Mouse (Mus musculus): ENCODE data around the gene Tusc2. TPM values are rescaled to one million over a fixed set of nuclear protein-coding genes. Genes with fewer than 3 reads are reported as not detected.

Gene Tusc2
- polyA plus RNA-seq, 1 experiment from 2014 or later = 126 TPM

- Histone ChIP-seq H3K9ac (replicated peaks; ENCODE audit: low read depth, low read length) (0 out of 2 replicates have a peak overlapping the region, but pooled peaks have one; percentile 54), H3K27me3 (ENCODE audit: control insufficient read depth, insufficient read depth, low read length) (no peaks in the 10 kb centered on the region), H3K27ac (ENCODE audit: low read depth, low read length) (no peak overlapping the region), H3K9me3 (ENCODE audit: control insufficient read depth, low read length) (no peaks in the 10 kb centered on the region), H3K4me2 (ENCODE audit: low read depth, low read length) (peak overlapping the region; percentile 58), H3K36me3 (ENCODE audit: control insufficient read depth, insufficient read depth, low read length) (peaks cover 32% of the 10 kb centered on the region), H3K4me3 (ENCODE audit: low read depth, low read length) (peak overlapping the region; percentile 60), H3K4me1 (ENCODE audit: control insufficient read depth, insufficient read depth, low read length) (peaks cover 25% of the 10 kb centered on the region)
- 44% methylated on average over 8 of the region's 8 CpGs for WGBS
- ATAC-seq (ENCODE audit: low read depth) = no peak
Measured at GRCm38 (mm10) chr9:107542721-107543120, 20.3 kb upstream of the Tusc2 start.

DNA sequence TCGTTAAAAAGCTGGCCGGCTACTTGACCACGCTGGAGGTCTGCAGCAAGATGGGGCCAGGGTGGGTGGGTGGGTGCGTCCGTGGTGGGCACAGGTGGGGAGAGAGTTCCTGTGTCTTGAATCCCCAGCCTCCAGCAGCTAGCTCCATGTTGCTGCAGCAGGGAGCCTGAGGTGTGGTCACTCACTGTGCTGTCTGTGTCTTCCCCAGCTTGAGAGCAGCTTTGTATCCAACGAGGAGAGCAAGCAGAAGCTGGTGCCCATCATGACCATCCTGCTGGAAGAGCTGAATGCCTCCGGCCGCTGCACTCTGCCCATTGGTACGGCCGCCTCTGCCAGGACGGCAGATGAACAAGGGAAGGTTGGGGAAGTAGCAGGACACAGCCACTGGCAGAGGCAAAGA lies 19.8 kb upstream of the Tusc2 start:
- Histone ChIP-seq H3K27ac (ENCODE audit: low read depth, low read length) (no peak overlapping the region), H3K27me3 (ENCODE audit: control insufficient read depth, insufficient read depth, low read length) (no peaks in the 10 kb centered on the region), H3K4me1 (ENCODE audit: control insufficient read depth, insufficient read depth, low read length) (peaks cover 25% of the 10 kb centered on the region), H3K4me2 (ENCODE audit: low read depth, low read length) (no peak overlapping the region), H3K4me3 (ENCODE audit: low read depth, low read length) (no peak overlapping the region), H3K9me3 (ENCODE audit: control insufficient read depth, low read length) (no peaks in the 10 kb centered on the region), H3K36me3 (ENCODE audit: control insufficient read depth, insufficient read depth, low read length) (peaks cover 27% of the 10 kb centered on the region), H3K9ac (replicated peaks; ENCODE audit: low read depth, low read length) (no peak overlapping the region)
- ATAC-seq (ENCODE audit: low read depth) = no peak
- 86% methylated on average over 11 of the region's 11 CpGs for WGBS

DNA sequence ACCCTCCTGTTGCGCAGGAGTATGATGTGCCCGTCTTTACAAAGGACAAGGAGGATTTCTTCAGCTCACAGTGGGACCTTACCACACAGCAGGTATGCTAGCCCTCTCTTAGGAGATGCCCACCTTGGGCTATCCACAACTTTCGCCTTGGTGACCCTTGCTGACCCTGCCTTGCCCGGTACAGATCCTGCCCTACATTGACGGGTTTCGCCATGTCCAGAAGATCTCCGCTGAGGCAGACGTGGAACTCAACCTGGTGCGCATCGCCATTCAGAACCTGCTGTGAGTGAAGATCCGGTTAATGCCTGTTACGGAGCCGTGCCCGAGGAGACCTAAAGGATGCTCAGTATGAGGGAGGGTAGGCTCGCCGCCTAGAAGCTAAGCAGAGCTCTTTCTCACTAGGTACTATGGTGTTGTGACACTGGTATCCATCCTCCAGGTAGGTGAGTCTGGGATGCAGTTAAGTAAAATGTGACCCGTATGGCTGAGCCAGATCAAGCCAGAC lies 18.8 kb upstream of the Tusc2 start:
- WGBS = 95% methylated on average over 17 of the region's 17 CpGs
- H3K4me3 ChIP-seq (ENCODE audit: low read depth, low read length) = no peak overlapping the region
- no peaks in the 10 kb centered on the region for H3K27me3 ChIP-seq (ENCODE audit: control insufficient read depth, insufficient read depth, low read length)
- no peaks in the 10 kb centered on the region for H3K9me3 ChIP-seq (ENCODE audit: control insufficient read depth, low read length)
- H3K9ac ChIP-seq (replicated peaks; ENCODE audit: low read depth, low read length) = no peak overlapping the region
- H3K4me2 ChIP-seq (ENCODE audit: low read depth, low read length) = no peak overlapping the region
- ATAC-seq (ENCODE audit: low read depth) = no peak
- H3K36me3 ChIP-seq (ENCODE audit: control insufficient read depth, insufficient read depth, low read length) = peaks cover 17% of the 10 kb centered on the region
- H3K27ac ChIP-seq (ENCODE audit: low read depth, low read length) = no peak overlapping the region
- H3K4me1 ChIP-seq (ENCODE audit: control insufficient read depth, insufficient read depth, low read length) = peaks cover 25% of the 10 kb centered on the region

DNA sequence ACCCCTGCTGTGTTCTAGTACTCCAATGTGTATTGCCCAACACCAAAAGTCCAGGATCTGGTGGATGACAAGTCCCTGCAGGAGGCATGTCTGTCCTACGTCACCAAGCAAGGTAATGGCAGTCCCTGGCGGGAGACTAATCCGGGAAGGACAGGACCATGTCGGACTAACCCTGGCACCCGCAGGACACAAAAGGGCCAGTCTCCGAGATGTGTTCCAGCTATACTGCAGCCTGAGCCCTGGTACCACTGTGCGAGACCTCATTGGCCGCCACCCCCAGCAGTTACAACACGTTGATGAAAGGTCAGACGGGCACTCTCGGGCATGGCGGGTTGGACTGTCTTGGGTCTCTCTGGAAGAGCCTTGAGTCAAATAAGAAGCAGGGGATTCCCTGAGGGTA lies 18.3 kb upstream of the Tusc2 start:
- peaks cover 15% of the 10 kb centered on the region for H3K36me3 ChIP-seq (ENCODE audit: control insufficient read depth, insufficient read depth, low read length)
- ATAC-seq (ENCODE audit: low read depth) = no peak
- no peak overlapping the region for H3K9ac ChIP-seq (replicated peaks; ENCODE audit: low read depth, low read length)
- H3K27ac ChIP-seq (ENCODE audit: low read depth, low read length) = no peak overlapping the region
- H3K4me1 ChIP-seq (ENCODE audit: control insufficient read depth, insufficient read depth, low read length) = peaks cover 25% of the 10 kb centered on the region
- no peak overlapping the region for H3K4me2 ChIP-seq (ENCODE audit: low read depth, low read length)
- H3K27me3 ChIP-seq (ENCODE audit: control insufficient read depth, insufficient read depth, low read length) = no peaks in the 10 kb centered on the region; the same call in 1 of the 2 replicates
- H3K4me3 ChIP-seq (ENCODE audit: low read depth, low read length) = no peak overlapping the region
- 95% methylated on average over 12 of the region's 12 CpGs for WGBS
- no peaks in the 10 kb centered on the region for H3K9me3 ChIP-seq (ENCODE audit: control insufficient read depth, low read length)

- WGBS = 89% methylated on average over 10 of the region's 10 CpGs
- no peak overlapping the region for H3K9ac ChIP-seq (replicated peaks; ENCODE audit: low read depth, low read length)
- ATAC-seq (ENCODE audit: low read depth) = no peak
- H3K9me3 ChIP-seq (ENCODE audit: control insufficient read depth, low read length) = no peaks in the 10 kb centered on the region
- H3K27ac ChIP-seq (ENCODE audit: low read depth, low read length) = no peak overlapping the region
- H3K27me3 ChIP-seq (ENCODE audit: control insufficient read depth, insufficient read depth, low read length) = no peaks in the 10 kb centered on the region; the same call in 1 of the 2 replicates
- no peak overlapping the region for H3K4me2 ChIP-seq (ENCODE audit: low read depth, low read length)
- H3K4me1 ChIP-seq (ENCODE audit: control insufficient read depth, insufficient read depth, low read length) = peaks cover 25% of the 10 kb centered on the region
- no peak overlapping the region for H3K4me3 ChIP-seq (ENCODE audit: low read depth, low read length)
- H3K36me3 ChIP-seq (ENCODE audit: control insufficient read depth, insufficient read depth, low read length) = peaks cover 11% of the 10 kb centered on the region
Measured at GRCm38 (mm10) chr9:107545199-107545598, 17.9 kb upstream of the Tusc2 start.

DNA sequence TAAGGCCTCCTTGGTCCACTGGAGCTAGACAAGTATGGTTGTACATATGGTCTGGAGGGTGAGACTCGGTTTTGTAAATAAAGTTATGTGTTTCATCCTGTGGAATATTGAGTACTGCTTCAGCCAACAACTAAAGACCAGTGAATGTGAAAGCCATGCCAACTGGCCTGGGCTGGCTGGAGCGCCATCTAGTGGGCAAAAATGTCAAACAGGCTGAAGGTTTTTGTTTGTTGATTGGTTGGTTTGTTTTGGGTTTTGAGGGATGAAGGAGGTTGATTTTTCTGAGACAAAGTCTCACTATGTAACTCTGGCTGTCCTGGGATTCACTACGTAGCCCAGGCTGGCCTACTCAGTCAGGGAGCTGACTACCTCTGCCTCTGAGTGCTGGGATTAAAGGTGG lies 17.5 kb upstream of the Tusc2 start:
- no peak for ATAC-seq (ENCODE audit: low read depth)
- H3K27me3 ChIP-seq (ENCODE audit: control insufficient read depth, insufficient read depth, low read length) = peaks cover 3% of the 10 kb centered on the region
- peaks cover 25% of the 10 kb centered on the region for H3K4me1 ChIP-seq (ENCODE audit: control insufficient read depth, insufficient read depth, low read length)
- H3K9me3 ChIP-seq (ENCODE audit: control insufficient read depth, low read length) = no peaks in the 10 kb centered on the region
- H3K4me3 ChIP-seq (ENCODE audit: low read depth, low read length) = no peak overlapping the region
- H3K36me3 ChIP-seq (ENCODE audit: control insufficient read depth, insufficient read depth, low read length) = peaks cover 11% of the 10 kb centered on the region
- H3K9ac ChIP-seq (replicated peaks; ENCODE audit: low read depth, low read length) = no peak overlapping the region
- H3K27ac ChIP-seq (ENCODE audit: low read depth, low read length) = no peak overlapping the region
- 3% methylated on average over 3 of the region's 3 CpGs for WGBS
- no peak overlapping the region for H3K4me2 ChIP-seq (ENCODE audit: low read depth, low read length)

DNA sequence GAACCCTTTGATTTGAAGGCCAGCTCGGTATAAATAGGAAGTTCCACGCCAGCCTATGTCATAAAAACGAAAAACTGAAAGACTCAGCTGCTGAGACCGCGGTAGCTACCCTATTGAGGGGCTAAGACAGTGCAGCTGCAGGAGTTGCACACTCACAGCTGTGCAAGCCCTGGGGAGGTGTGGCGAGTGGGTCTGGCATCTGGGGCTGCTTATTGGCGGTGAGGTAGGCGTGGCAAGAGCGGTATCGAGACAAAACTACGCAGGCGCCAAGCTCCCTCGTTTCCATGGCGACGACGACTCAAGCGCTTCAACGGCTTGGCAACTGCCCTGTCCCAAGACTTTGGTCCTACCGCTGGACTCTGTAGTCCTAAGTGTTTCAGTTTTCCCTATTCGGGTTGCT lies 16.0 kb upstream of the Tusc2 start, which contains the start of gene Zmynd10:
Gene Zmynd10, plus strand, starts transcription at position 273 of the 400 bp plus-strand sequence.
- 2% methylated on average over 20 of the region's 20 CpGs for WGBS
- H3K9me3 ChIP-seq (ENCODE audit: control insufficient read depth, low read length) = no peaks in the 10 kb centered on the region

DNA sequence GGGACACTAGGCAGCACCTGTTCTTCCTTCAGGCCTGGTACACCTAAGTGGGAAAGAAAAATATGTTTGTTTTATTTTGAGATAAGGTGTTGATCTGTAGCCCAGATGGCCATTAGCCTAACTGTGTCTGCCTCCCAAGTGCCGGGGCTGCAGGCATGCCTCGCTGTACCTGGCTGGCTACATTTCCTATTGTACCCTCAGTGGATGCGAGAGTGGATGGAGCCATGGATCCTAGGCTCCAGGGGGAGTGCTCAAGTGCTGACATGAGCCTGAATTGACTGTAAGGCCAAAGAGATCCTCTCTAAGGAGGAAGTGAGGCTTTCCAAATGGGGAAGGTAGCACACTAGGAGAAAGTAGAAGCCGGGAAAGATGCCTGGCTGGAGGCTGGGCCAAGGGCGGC lies 15.1 kb upstream of the Tusc2 start:
- peaks cover 19% of the 10 kb centered on the region for H3K4me1 ChIP-seq (ENCODE audit: control insufficient read depth, insufficient read depth, low read length)
- no peak overlapping the region for H3K4me3 ChIP-seq (ENCODE audit: low read depth, low read length)
- no peak overlapping the region for H3K9ac ChIP-seq (replicated peaks; ENCODE audit: low read depth, low read length)
- WGBS = 80% methylated on average over 5 of the region's 5 CpGs
- no peaks in the 10 kb centered on the region for H3K9me3 ChIP-seq (ENCODE audit: control insufficient read depth, low read length)
- peaks cover 22% of the 10 kb centered on the region for H3K27me3 ChIP-seq (ENCODE audit: control insufficient read depth, insufficient read depth, low read length)
- no peak overlapping the region for H3K4me2 ChIP-seq (ENCODE audit: low read depth, low read length)
- no peak overlapping the region for H3K27ac ChIP-seq (ENCODE audit: low read depth, low read length)
- no peak for ATAC-seq (ENCODE audit: low read depth)
- peaks cover 11% of the 10 kb centered on the region for H3K36me3 ChIP-seq (ENCODE audit: control insufficient read depth, insufficient read depth, low read length)

More for the DNA sequence above, 16.0 kb upstream of the Tusc2 start, which contains the start of gene Zmynd10:
- Histone ChIP-seq H3K4me1 (ENCODE audit: control insufficient read depth, insufficient read depth, low read length) (peaks cover 24% of the 10 kb centered on the region), H3K36me3 (ENCODE audit: control insufficient read depth, insufficient read depth, low read length) (peaks cover 11% of the 10 kb centered on the region), H3K27ac (ENCODE audit: low read depth, low read length) (no peak within 1 kb of the TSS; the same call in 1 of the 2 replicates), H3K9ac (replicated peaks; ENCODE audit: low read depth, low read length) (peak within 1 kb of the TSS; percentile 21; the same call in 1 of the 2 replicates), H3K4me3 (ENCODE audit: low read depth, low read length) (0 out of 2 replicates have a peak within 1 kb of the TSS, but pooled peaks have one; percentile 16), H3K27me3 (ENCODE audit: control insufficient read depth, insufficient read depth, low read length) (peaks cover 14% of the 10 kb centered on the region), H3K4me2 (ENCODE audit: low read depth, low read length) (peak within 1 kb of the TSS; percentile 40)
- ATAC-seq (ENCODE audit: low read depth) = peak; percentile 59

DNA sequence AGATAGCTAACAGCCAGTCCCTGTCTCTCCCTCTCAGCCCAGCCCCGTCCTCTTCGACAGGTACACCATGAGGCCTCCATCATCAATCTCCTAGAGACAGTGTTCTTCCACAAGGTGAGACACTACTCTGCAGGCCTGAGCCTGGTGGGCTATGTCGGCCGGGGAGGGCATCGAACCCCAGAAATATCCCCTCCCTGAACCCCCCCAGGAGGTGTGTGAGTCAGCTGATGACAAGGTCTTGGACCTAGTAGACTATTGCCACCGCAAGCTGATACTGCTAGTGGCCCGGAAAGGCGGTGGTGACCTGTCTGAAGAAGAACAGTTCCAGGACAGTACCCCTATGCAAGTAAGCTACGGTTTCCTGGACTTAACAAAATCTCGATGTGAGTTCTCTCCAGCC lies 14.2 kb upstream of the Tusc2 start:
- H3K27ac ChIP-seq (ENCODE audit: low read depth, low read length) = no peak overlapping the region
- peaks cover 19% of the 10 kb centered on the region for H3K4me1 ChIP-seq (ENCODE audit: control insufficient read depth, insufficient read depth, low read length)
- no peak for ATAC-seq (ENCODE audit: low read depth)
- peaks cover 24% of the 10 kb centered on the region for H3K27me3 ChIP-seq (ENCODE audit: control insufficient read depth, insufficient read depth, low read length)
- no peaks in the 10 kb centered on the region for H3K9me3 ChIP-seq (ENCODE audit: control insufficient read depth, low read length)
- 93% methylated on average over 10 of the region's 10 CpGs for WGBS
- H3K9ac ChIP-seq (replicated peaks; ENCODE audit: low read depth, low read length) = no peak overlapping the region
- peaks cover 11% of the 10 kb centered on the region for H3K36me3 ChIP-seq (ENCODE audit: control insufficient read depth, insufficient read depth, low read length)
- H3K4me3 ChIP-seq (ENCODE audit: low read depth, low read length) = no peak overlapping the region
- no peak overlapping the region for H3K4me2 ChIP-seq (ENCODE audit: low read depth, low read length)
